Mouse (Mus musculus): ENCODE measurements at regions not wholly inside any gene's neighbourhood (a gene's known extent, or its start where the extent isn't known, plus 50 kb on each side); places are given as distances from the start of the nearest gene placed in this dataset.

GRCm38 (mm10) chr1:61277170-61277710 lies 299.5 kb downstream of the Icos start:
- no peak for DNase-seq

GRCm38 (mm10) chr1:61288185-61288584 lies 310.5 kb downstream of the Icos start:
- DNase-seq, result no peak

- no peak for DNase-seq
Observed at GRCm38 (mm10) chr1:61288946-61289345, 311.2 kb downstream of the Icos start.

GRCm38 (mm10) chr1:61289552-61289951 lies 311.8 kb downstream of the Icos start:
- no peak for DNase-seq

DNA sequence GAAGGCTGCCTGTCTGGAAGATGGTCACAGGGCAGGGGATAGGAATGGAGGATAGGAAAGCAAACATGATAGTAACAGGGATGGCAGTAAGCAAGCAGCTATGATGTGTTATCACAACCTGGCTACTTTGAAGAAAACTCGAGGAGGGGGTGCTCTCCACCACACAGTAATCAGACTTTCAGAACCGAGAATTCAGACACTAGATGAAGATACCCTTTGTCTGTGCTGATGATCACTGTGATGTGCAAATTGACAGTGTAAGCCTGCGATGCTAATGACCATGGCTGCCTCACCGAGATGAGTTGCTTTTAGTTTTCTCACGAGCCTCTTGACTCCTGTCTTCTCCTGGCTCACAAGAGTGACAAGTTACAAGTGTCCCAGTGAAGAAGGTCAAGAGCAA lies 315.4 kb downstream of the Icos start:
- DNase-seq, result no peak

DNA sequence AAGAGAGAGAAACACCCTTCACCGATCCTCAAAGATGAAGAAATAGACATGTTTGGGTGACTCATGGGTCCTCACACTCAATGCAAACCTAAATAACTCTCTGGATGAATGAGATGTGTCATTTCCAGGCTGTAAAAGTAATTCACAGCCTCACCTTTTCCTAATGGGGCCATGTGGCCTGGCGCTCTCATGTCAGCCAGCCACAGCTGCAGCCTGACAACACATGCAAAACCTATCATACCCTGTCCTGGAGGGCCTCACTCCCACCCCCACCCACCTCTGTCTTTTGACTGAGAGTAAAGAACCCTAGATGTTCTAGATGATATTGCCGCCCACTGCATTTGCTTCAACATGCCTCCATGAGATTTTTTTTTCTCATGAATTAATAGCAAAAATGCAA lies 317.5 kb downstream of the Icos start:
- DNase-seq, result no peak

DNA sequence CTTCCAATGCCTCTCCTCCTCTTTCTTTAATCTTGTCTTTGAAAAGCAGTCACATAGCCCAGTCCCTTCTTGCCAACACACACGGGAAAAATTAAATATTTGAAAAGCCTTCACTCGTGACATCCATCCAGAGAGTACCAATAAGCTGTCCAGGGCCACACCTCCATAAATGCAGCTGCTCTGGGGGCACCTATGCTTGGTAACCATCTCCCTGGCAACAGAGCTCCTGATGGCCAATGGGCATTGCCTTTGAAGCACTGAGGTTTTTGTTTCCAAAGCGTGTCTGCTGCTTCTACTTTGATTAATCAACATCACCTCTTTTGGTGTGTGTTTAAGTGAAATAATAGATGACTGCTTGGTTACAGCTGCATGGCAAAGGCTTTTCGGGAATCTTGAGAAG lies 319.1 kb downstream of the Icos start:
- DNase-seq, result no peak

DNA sequence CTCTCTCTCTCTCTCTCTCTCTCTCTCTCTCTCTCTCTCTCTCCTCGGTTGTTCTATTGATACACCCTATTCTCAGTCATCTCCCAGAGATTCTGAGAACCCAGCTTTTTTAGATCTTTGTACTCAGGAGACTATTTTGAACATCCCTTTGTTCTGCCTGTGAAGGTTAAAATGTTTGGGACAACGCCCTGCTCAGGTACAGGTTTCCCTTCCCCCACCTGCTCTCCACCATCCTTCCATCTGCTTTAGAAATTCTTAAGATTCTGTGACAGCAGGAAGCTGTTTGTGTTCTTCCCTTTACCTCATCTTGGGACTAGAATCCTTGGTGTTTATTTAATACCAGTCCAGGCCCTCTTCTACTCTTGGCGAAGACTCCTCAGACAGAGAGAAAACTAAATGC lies 319.6 kb downstream of the Icos start:
- DNase-seq, result no peak

GRCm38 (mm10) chr1:61298064-61298463 lies 320.3 kb downstream of the Icos start:
- DNase-seq, result peak; percentile 14

- no peak for DNase-seq
Observed at GRCm38 (mm10) chr1:61298779-61299178, 321.1 kb downstream of the Icos start.

DNA sequence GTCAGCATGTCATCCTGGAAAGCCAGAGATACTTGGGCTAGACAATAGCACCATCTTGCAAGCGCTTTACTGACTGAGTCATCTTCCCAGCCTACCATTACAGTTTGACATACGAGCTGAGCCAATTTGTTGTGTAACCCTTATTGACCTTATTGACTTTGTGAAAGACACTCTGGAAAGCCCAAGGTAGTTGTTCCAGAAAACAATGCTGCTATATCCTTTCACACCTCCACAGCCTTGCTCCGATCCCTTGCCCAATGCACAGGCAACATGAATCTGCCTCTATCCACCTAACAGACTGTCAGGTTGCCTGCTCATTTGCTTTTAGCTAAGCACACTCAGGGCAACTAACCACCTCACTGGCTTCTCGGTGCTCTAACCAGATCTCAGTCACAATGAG lies 322.8 kb downstream of the Icos start:
- no peak for DNase-seq

GRCm38 (mm10) chr1:61301041-61302030 lies 323.6 kb downstream of the Icos start:
- DNase-seq, result no peak

GRCm38 (mm10) chr1:61302570-61303071 lies 324.9 kb downstream of the Icos start:
- no peak for DNase-seq

DNA sequence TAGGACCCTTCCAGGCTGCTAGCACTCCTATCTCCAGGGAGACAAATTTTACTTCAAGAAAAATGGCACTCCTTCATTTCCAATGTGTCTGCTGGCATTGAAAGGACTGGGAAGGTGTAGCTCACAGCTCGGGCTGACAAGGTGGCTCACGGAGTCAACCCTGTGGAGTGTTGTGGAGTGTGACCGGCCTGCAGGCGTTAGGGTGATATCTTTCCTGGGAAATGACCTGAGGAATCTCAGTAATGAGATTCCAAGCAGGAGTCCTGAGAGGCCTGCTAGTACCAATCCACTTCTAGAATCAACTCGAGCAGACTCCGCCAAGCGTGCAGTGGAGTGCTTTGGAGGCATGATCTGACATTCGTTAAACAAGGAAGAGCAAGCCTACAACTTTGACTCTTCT lies 328.6 kb downstream of the Icos start:
- no peak for DNase-seq

DNA sequence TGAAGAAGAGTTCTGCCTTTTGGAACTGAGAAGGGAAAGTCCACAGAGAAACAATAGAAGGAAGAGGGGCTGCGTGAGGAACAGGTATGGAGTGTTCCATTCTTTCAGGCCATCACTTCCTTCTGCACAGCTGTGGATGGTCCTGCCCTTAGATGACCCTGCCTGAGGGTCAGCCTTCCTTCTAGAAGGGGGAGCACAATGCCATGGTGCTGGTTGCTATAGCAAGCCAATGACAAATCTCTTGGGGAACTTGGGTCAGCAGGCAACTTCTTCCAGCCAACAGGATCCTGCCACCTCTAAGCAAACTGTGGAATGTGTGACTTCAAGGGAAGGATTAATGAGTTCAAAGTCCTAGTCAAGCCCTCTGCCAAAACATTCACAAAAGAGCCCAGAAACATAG lies 329.1 kb upstream of the Pard3b start:
- no peak for DNase-seq

DNA sequence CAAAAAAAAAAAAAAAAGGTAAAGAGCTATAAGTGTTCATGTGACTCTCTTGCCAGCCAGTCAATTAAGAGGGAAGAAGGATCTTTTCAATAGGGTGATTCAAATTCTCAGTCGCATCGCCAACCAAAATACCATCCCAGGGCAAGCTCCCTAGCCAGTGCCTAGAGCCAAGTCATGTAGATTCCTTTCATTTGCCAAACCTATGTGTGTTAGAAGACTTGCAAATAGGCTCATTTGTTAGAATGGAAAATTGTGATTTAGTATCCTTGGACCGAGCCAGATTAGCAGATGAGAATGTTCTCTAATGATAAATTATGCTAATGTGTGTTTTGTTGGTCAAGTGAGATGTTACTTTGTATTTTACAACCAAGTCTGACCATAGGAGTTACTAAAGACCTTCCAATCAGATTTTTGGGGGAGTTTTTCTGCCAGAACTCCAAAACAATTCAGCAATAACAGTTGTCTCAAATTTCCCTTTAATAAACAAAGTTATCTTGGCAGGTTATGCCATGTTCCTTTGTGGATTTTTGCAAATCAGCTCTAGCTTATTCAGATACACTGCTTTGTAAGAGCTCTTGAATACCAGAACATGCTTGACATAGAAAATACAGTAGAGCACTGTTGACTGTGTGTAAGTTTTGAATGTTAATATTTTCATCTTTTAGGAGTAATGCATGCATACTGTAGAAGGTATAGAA lies 328.4 kb upstream of the Pard3b start:
- no peak for DNase-seq

- no peak for DNase-seq
Observed at GRCm38 (mm10) chr1:61310761-61311090, 327.9 kb upstream of the Pard3b start.

DNA sequence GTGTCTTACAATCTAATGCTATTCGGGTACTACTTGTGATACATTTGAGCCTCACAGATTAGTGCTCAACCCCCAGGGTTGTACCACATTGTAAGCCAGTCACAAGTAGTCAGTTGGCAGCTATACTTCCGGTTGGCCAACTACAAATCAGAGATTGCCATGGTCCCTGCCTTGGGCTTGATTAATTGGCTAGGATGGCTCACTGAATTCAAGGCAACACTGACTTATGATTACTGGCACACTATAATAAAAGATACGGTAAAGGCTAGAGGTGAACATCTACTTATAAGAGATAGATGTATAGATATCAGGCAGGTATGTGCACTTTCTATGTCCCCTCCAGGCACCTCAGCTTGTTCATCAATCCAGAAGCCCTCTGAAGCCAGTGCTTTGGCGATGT lies 325.4 kb upstream of the Pard3b start:
- DNase-seq, result no peak

DNA sequence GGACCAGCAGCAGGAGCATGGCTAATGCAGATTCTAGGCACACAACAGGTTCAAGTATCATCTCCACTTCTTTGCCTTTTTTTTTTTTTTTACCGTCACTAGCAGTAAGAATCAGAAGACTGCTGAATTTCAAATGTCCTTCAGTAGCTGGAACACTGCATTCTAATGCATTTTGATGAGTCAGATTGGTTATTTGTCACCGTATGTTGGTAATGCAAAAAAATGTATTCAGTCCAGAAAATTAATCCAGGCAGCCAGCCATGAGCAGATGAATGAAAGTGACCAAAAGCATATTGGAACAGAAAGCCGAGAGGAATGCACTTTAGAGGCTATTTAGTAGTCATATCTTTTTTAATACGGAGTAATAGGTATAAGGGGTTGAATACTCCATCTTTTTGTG lies 322.4 kb upstream of the Pard3b start:
- DNase-seq, result no peak

DNA sequence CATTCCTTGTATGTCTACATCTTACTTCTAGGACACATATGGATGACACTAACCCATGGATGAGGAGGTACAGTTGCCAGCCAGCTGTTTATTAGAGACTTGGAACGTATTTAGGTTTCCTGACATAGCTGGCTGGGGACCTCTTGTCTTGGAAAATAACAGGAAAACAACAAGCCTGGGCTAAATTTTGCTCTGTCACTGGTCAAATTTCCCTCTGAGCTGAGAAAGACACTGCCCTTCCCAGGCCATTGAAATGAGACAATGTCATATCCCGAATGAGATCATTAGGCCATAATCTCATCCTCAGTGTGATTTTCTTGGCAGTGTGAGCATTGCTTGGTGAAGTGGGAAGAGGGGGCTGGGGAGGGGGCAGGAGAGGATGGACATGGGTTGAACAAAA lies 321.9 kb upstream of the Pard3b start:
- DNase-seq, result no peak

DNA sequence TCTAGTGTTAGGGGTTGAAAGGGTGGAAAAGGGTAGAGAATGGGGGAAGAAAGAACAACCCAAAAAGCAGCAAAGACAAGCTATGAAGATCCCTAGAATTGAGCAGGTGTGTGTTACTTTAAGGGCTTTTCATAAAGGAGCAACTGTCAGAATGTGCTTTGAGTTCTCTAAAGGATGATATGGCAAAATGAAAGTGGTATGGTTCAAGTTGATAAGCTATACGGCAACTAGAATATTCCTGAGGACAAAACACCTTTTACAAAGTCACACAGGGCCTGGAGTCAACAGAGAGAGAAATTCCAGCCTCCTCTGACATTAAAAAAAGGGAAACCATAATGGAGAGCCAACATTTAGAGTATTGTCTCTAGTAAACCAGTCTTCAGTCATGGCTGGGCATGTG lies 320.6 kb upstream of the Pard3b start:
- DNase-seq, result no peak

DNA sequence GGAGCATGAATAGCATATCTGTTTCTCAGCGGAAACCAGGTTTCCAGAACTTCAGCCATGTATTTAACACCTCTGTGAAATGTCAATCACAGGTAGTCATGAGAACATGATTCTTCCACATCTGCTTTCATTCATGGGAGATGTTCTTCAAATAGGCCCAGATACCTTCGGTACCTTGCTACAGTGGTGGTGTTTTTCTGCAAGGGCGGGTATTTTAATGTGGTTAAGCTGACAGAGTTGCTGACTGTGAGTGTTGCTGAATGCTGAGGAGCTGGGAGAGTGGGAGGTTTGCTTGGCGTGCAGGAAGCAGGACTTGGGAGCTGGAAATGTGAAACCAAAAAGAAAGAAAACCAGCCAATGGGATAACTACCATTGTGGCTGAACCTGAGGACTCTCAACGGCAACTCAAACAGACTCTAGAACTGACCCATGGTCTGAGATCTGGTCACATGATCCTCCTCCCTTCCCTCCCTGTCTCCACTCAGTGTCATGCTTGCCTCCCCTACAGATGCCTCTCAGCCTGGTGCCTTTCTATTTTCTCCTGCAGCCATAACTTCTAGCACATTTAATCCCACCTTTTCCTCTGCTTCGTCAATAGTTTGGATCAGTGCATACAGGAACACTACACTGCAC lies 317.0 kb upstream of the Pard3b start:
- no peak for DNase-seq

DNA sequence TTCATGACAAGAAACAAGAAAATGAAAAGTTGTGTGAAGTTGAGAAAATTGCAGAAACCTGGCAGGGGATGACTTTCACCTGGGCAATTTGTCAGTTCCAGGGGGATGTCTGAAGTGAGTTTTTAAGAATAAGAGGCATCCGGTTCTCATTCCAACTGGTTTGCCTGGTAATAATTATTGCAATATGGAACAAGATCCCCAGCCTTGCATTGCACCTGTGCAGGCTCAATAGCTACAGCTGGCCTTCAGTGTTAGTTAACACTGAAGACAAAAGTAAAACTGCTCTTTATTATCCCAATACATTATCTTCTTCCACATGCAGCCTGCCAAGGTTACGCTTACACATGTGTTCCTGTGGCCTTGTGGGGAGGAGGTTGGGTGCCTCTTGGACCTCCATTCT lies 307.2 kb upstream of the Pard3b start:
- DNase-seq, result no peak
